Mouse (Mus musculus) lung, postnatal 25 days (tissue): ENCODE measurements around the gene Zfp445.
A peak's percentile ranks its signal among the peaks of the same experiment; 100 is the strongest.
"Not testable (repeated sequence)": the region's sequence is repeated elsewhere in the genome, so short reads cannot be mapped to it uniquely, and the experiment has no call there.

ENCODE experiments used
- DNase-seq: peaks from one replicate; pipeline ENCODE4 v3.0.0; 2022; ENCODE audit warnings: low spot score

Zfp445 gene

DNA sequence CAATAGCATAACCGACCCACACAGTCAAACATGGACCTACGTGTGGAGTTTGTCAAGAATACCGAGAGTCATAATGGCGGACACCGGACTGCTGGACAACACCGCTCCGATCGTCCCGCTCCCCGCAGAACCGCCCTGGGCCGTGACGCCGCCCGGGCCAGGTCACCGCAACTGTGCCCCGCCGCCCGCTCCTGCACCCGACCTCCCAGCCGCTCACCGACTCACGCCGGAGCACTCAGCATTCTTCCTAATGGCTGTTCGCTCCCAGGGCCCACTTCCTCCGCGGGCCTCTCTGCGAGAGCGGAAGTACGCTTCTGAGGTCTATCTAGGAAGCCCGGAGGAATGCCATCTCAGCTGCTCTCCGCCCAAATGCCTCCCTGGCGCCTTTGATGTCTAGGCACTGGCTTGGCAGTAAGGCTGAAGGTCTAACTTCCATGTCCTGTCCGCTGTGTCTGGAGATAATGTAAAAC, at the start of gene Zfp445:
Zfp445 (minus strand) TSS at position 310 of the 470 bp plus-strand sequence.
- DNase-seq, result peak; percentile 85

DNA sequence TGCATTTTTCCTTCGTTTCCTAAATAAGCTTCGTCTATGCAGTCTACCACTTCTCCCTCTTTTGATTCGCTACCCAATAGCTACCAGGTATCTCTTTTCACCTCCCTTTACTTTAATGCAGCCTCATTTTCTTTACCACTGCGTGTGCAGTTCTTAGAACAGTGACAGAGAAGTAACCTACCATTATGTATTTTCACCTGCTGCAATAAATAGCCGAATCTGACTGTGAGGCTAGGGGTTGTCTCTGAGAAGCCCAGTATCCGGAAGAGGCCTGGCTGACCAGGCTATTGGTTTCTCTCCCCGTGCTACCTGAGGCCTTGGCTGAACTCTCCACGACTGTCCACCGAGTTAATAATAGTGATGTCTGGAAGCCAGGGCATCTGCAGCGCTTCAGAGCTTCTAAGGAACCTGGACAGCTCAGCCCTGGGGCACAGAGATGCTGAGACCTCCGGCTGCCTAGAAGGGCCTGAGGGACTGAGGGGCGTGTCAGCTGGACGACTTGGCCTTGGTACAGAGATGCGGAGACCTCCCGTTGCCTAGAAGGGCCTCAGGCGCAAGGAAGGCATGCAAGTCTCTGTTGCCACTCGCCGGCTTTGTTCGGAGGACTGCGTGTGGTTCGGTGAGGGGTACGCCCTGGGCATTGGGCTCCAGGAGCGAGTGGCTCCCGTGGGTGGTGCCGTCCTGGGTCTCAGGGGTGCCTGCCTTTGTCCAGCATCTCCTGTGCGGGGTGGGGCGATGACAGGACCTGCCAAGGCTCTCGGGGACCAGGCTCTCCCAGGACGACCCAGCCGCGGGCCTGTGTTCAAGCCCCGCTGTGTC, 37.1 kb upstream of the Zfp445 start:
- peak; percentile 32 for DNase-seq

DNA sequence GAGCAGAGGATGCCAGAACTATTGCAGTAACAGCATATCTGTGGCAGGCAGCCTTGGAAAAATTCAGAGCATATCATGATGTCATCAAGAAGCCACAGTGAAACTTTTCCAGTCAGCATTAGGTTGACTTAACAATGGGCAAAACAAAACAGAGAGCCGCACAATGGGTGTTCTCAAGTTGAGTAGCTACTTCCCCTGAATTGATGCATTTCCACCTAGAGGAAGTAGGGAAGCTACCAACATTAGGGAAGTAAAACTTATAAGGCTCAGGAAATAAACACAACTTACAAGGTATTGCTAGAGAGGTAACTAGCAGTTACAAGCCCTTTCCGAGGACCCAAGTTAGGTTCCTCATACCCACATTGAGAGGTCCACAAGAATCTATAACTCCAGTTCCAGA, 35.2 kb upstream of the Zfp445 start:
- DNase-seq, result no peak

DNA sequence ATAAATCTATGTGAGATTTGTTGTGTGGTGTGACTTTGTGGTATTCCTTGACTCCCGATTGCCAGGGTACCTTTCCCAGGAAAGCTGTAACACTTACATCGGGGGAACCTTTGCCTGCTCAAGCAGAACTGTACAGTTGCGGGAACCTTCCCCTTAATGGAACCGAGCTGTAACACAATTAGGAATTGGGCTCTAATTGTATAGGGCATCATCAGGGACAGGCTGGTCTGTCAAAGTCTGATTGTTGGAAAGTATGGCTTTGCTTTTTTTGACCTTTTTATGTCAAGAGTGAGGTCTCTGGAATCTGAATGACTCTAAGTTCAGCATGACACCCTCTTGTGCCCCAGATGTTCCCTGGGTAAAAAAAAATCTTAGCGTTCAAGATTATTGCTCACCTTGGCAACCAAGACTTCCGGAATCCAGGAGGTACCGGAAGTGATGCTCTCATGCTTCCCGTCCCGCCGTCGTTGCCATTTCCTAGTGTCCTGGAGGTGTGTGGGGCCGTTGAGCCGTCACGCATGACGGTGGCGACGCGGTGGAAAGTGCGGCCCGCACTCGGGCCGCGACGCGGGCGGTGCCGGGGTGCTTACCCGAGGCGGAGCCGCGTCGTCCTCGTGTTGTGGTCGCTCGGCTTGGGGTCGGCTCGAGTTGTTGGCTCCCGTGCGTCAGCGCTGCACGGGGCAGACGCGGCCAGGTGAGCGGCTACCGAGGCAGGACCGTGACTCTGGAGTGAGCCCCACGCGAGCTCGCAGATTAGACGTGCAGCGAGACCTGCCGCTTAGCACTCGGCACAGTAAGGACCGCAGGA, 20.8 kb upstream of the Zfp445 start:
- DNase-seq, result peak; percentile 78

DNA sequence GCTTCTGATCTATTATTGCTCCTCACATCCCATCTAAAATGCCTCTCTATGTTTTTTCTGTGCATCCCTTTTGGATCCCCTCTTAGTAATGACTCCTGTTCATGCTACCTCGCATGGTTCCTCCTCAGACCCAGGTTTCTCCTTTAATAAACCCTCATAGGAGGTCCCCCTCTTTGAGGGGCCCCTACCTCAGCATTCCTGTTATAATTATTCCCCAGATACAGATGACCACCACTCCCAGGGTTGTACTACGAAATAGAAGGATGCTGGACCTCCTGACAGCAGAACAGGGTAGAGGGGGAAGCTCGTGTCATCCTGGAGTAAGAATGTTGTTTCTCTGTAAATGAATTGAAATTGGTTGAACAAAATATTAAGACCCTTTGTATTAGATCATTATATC, 19.6 kb upstream of the Zfp445 start, which contains the start of gene Zkscan7:
Zkscan7 (plus strand) TSS at position 301 of the 400 bp plus-strand sequence.
- DNase-seq, result no peak

DNA sequence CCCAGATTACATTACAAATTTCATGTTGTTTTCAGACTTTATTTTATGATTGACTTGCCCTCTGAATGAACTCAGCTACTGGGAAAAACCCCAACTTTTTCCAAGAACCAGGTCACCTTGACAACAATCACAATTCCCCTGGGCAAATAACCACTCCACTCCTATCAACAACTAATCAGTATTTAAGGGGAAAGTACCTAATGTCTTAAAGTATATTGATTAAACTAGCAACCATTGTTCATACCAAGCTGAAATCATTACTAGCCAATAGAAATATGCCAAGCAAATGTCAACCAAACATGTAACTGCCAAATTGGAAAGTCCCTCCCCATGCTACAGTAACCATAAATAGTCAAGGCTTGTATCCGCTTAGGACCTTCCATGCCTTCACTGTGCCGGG, 9.3 kb upstream of the Zfp445 start:
- DNase-seq, result no peak

DNA sequence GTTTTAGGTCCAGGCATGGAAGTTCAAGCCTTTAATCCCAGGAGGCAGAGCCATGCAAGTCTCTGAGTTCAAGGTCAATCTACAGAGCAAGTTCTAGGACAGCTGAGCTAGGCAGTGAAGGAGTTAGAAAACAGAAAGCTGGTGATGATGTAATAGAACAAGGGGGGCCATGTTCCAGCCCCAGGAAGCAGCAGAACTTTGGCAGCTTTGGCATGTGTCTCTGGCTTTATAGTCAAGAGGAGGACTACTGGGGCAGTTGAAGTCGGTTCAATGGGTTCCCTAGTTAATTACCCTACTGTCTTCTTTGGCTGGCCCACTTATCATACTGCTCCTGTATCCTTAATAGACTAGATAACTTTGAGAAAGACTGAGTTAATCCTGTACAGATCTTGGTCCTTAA, 8.8 kb upstream of the Zfp445 start:
- no peak for DNase-seq

DNA sequence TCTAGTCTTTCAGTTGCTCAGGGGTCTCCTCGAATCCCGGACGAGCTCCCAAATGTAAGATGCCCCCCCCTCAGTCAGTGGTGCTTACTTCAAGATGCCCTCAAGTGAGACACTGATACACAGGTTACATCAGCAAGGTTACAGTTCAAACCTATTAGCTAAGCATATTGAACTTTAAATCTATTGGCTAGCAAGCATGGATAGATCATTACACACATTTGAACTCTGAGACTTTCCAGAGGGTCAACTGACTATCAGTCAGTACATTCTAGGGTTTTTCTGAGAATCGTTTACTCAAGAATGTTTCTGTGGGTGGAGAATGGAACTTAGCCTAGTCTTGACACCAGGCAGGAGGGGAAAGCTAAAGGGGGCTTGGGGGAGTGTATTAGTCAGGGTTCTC, 6.8 kb upstream of the Zfp445 start:
- DNase-seq, result no peak

DNA sequence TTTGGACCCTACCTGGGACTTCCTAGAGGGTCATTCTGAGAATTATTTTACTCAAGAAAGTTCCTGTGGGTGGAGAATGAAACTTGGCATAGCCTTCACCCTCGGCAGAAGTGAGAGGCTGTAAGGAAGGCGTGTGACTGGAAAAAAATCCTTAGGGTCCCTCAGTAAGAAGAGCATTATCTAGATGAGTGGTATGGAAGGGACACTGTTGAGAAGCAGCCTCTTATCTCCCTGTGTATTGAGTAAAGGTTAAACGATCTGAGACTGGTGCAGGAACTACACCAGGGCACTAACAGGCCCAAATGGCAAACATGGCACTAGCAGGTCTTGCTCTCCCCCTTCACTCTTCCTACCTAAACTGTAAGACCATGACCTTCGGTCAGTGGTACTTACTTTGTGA, 386 bp upstream of the Zfp445 start:
- no peak for DNase-seq

DNA sequence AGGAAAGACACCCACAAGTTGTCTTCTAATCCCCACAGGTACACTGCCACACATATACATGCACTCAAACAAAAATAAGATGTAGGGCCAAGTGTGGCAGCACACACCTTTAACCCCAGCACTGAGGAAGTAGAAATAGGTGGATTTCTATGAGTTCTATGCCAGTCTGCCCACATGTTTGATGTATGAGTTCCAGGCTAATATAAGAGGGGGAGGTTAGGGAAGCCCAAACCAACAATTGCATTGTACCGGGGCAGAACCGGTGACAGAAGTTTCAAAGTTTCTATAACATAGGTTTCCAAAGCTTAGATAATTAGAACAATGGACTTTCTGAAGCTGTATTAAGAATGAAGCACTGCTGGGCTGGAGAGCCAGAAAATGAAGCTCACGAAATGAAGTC, 958 bp downstream of the Zfp445 start:
- no peak for DNase-seq

DNA sequence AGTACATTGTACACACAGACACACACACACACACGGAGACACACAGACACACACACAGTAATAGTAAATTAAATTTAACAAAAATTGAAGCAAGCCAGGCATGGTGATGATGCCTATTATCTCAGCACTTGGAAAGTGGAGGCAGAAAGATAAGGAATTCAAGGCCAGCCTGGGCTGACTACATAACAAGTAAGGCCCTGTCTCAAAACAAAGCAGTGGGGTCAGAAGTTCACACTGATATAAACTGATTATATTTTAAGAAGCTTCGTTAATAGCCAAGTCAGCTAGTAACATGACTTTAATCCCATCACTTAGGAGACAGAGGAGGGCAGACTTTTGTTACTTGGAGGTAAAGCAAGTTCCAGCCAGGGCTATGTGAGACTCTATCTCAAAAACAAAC, 2.1 kb downstream of the Zfp445 start:
- DNase-seq, result no peak

DNA sequence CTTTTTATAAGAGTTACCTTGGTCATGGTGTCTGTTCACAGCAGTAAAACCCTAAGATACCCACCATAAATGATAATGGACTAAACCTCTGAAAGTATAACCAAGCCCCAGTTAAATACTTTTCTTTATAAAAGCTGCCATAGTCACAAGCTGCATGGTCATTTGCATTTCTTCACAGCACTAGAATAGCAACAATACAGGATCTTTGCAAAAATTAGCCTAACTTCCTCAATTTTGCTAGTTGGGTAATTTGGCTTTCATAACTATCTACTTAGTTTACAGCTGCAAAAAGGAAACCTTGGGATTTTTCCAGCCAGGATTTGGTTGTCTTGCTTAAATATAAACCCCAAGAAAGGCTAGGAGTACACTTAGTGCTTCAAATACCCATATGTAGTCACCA, 5.1 kb downstream of the Zfp445 start:
- no peak for DNase-seq

DNA sequence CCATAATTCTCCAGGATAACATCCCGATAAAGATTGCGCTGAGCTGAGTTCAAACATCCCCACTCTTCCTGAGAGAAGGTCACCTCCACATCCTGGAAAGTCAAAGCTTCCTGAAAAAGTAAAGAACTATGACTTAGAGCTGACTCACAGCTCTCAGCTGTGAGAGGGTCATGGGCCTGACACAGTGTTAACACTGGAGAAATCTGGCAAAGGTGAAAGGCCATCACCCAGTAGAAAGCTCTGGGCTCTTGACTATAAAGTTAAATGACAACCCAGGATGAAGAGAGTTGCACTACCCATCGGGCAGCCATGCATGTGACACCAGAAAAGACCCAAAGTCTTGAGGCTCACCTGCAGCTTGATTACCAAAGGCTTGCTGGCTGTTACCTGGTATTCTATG, 9.1 kb downstream of the Zfp445 start:
- no peak for DNase-seq

DNA sequence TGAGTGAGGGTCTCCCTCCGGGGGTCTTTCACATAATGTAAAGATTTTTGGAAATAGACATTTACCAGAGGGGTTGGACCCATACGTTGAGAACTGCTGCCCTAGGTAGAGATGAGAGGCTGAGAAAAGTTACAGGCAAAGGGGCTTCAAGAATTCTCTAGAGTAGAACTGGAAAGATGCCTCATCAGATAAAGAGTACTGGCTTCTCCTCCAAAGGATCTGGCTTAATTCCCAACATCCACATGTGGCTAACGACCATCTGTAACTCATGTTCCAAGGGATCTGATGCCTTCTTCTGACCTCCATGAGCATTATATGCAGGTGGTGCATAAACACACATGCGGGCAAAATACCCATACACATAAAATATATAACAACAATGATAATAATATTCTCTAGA, 10.2 kb downstream of the Zfp445 start:
- DNase-seq, result no peak

DNA sequence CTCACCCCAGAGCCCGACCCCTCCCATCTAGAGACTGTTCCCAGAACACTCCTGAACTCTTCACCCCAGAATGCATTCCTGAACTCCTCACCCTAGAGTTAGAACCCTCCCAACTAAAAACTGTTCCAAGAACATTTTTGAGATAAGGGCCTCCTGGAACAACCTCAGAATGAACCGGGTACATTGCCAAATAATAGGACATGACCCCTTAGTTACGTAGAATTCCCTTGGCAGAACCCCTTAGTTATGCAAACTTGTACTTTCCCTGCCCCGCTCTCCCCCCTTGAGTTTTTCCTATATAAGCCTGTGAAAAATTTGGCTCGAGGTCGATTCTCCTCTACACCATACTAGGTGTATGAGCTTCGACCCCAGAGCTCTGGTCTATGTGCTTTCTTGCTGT, 10.7 kb downstream of the Zfp445 start:
- DNase-seq, result not testable (repeated sequence)

DNA sequence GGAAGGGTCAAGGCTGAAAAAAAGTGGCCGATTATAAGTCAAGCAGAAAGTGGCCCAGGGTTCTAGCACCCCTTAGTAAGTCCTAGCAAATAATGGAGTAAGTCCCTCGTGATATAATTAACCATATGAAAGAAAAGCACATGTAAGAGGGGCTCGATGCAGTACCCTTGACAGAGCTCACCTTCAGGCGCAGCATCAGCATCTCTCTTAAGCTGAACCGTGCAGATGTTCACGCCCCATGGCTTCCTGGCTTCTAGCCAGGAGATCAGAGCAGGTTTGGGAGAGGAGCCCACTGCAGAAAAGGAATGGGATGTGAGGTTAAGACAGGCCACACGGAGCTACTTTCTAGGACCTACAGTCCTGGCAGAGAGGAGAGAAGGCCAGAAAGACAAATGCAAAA, 11.3 kb downstream of the Zfp445 start:
- no peak for DNase-seq

DNA sequence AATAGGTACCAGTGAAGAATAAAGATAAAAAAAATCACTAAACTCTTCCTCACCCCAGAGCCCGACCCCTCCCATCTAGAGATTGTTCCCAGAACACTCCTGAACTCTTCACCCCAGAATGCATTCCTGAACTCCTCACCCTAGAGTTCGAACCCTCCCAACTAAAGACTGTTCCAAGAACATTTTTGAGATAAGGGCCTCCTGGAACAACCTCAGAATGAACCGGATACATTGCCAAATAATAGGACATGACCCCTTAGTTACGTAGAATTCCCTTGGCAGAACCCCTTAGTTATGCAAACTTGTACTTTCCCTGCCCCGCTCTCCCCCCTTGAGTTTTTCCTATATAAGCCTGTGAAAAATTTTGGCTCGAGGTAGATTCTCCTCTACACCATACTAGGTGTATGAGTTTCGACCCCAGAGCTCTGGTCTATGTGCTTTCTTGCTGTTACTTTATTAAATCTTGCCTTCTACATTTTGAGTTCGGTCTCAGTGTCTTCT, 17.9 kb downstream of the Zfp445 start:
- DNase-seq, result not testable (repeated sequence)

DNA sequence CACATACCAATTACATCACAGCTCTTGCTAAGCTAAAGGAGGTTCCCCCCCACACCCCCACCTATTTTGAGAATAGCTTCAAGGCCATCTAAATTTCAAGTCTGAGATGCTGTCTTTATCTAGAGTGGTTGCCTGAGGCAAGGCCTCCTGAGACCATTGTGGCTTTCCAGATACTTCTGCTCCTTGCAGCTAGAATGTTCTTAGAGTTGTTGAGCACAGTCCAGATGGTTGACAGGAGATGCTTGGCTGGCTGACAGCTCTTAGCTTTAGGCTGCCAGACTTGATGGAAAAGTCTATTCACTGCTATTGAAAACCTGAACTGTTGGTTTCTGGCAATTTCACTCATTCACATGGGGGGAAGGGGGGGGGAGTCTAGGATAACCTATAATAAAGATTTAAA, 19.6 kb downstream of the Zfp445 start:
- DNase-seq, result no peak

DNA sequence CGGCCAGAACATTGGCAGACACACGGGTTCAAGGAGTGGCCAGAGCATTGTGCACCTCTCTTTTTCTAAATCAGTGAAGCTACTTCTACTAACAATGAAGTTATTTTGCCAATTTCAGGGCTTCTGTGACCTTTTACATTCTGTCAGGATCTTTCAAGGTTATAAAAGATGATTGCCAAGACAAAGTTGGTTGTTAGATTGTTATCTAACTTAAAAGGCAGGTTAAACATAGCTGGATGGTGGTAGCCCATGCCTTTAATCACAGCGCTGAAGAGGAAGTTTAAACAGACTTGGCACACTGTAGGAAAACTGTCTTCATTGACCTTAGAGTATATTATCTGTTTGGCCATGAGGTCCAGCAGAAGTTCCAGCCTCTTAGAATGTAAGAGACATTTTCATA, 20.2 kb downstream of the Zfp445 start:
- no peak for DNase-seq

DNA sequence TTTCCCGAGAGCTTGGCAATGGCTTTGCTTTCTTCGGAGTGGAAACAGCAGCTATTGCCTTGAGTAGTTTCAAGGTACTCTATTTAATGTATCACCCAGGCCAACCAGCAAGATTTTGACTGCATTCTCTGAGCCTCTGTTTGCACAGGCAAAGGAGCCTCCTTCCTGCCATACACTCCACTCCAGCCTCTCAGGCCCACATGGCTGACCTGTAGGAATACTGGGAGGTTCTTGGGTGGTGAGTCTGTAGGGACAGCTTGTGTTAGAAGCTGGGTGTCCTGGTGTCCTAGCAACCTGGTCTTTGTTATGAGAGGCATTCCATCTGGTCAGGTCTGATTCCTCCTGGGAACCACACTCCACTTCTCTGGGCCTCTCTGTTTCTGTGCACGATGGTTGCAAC, 22.0 kb downstream of the Zfp445 start, which contains the start of gene Gm35549:
Gm35549 (minus strand) TSS at position 276 of the 400 bp plus-strand sequence.
- DNase-seq, result peak; percentile 57

DNA sequence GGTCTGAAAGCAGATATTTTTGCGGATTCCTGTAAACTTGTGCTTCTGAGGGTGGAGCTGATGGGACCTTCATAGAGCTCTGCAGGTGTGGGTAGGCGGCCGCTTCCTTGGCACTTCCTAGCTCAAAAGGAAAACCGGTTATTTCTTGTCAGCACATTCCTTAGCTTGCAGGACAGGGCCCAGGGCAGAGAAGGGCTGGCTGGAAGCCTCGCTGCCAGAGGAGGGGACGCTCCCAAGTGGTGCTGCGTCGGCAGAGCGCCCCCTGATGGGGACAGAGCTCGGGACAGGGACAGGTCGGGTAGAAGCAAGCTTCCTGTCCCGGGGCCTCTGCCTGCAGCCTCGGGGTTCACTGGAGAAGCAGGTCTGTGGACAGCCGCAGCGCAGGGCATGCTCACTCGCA, 28.1 kb downstream of the Zfp445 start:
- peak; percentile 81 for DNase-seq

DNA sequence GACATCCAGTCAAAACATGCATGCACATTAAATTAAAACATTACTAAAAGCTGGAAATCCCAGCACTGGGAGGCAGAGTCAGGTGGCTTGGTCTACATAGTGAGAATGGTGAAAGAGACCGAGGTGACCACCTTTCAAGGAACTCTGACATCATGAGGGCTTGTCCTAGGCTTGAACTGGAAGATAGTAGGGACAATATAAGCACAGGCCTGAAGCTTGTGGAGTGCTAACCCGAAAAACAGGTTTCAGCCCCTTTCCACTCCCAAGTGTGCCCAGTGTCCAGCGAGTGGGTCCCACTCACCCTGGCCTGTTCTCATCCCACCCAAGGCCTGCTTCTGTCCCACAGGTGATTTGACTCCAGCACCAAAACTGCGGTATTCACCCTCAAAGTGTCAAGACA, 28.6 kb downstream of the Zfp445 start:
- no peak for DNase-seq

DNA sequence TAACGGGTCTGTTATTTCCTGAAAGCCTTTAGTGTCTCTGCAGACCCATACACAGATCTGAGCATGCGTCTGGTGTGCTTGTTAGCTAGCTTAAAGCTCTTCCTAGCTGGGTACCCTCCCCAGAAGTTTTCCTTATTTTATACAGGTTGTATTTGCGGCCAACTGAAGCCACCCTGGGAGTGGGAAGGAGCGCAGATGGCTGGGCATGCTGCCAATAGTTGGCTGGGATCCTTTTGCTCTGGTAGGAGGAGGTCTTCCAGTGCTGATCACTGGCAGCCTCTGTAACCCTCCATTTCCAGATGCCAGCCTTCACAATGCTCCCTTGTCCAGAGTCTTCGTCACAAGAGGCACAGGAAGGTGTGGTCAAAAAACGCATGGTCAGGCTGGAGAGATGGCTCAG, 29.0 kb downstream of the Zfp445 start:
- DNase-seq, result no peak
